Mouse (Mus musculus) spleen, adult 2 months (tissue): ENCODE results near the gene Lrrn4cl. TPM values are rescaled to one million over a fixed set of nuclear protein-coding genes. Genes with fewer than 3 reads are reported as not detected.
"Not testable (repeated sequence)": the region's sequence is repeated elsewhere in the genome, so short reads cannot be mapped to it uniquely, and the experiment has no call there.

Source experiments
- DNase-seq, 2 experiments: peaks; one replicate each; pipeline versions ENCODE4 v3.0.0 to v3.0.0-alpha.2; 2012 to 2021; ENCODE audit warnings: low spot score in 2 of 2, low read depth in 1 of 2
- H3K27ac ChIP-seq: fragments of 200-500 bp; 2 replicates; pipeline ENCODE4 v1.5.1; 2012; ENCODE audit warnings: low read length, inconsistent platforms; ENCODE audit not compliant: insufficient read depth
- H3K27me3 ChIP-seq: fragments of 200-500 bp; 2 replicates; pipeline ENCODE4 v1.6.1; 2012; ENCODE audit warnings: mild to moderate bottlenecking, moderate library complexity, low read length, inconsistent platforms; ENCODE audit not compliant: control insufficient read depth, insufficient read depth
- H3K36me3 ChIP-seq: fragments of 200-500 bp; 2 replicates; pipeline ENCODE4 v1.6.1; 2012; ENCODE audit warnings: mild to moderate bottlenecking, low read length, inconsistent platforms; ENCODE audit not compliant: control insufficient read depth, insufficient read depth
- H3K4me1 ChIP-seq: fragments of 200-500 bp; 2 replicates; pipeline ENCODE4 v1.6.1; 2011; ENCODE audit warnings: inconsistent platforms; ENCODE audit not compliant: control insufficient read depth, insufficient read depth, insufficient read length
- H3K4me3 ChIP-seq: fragments of 200-500 bp; 2 replicates; pipeline ENCODE4 v1.5.1; 2011; ENCODE audit warnings: mild to moderate bottlenecking, inconsistent platforms; ENCODE audit not compliant: insufficient read depth, insufficient read length; ENCODE audit errors: extremely low read depth
- CTCF ChIP-seq: fragments of 200-500 bp; IDR thresholded peaks from 2 replicates; pipeline ENCODE4 v1.5.1; 2011; ENCODE audit warnings: mild to moderate bottlenecking, inconsistent platforms; ENCODE audit not compliant: insufficient read depth, insufficient read length, insufficient replicate concordance; ENCODE audit errors: extremely low read depth
- POLR2A ChIP-seq: fragments of 200-500 bp; IDR thresholded peaks from 2 replicates; pipeline ENCODE4 v1.6.1; 2011; ENCODE audit warnings: low read depth, low read length, inconsistent platforms
- WGBS: fragments of 180-500 bp; shearing (Covaris S2); methylation state at CpG from one replicate; pipeline ENCODE4 v1.1.7; 2018; 5-methylcytosine and 5-hydroxymethylcytosine counted together
- polyA plus RNA-seq: library from polyadenylated mRNA; depleted of rRNA; stranded (reverse); fragments of >200 nt; gene quantifications from 2 replicates; pipeline ENCODE4 v1.2.3, GENCODE M21; 2012

Gene Lrrn4cl
- polyA plus RNA-seq, 1 experiment = 0.23 TPM

DNA sequence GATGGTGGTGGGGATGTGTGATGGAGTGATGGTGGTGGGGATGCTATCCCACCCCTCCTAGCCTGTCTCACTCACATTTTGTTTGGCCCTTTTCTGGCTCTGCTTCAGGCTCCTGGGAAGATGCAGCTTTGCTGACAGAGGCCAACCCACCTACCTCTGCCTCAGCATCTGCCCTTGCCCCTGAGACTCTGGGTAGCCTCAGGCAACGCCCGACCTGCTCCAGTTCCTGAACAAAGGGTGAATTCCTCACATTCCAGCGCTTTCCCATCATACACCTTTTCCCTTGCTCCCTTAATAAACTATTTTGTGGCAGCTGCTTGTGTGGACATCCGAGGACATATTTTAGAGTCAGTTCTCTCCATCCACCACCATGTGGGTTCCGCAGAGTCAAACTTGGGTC lies 2.2 kb upstream of the Lrrn4cl start:
- no peak for DNase-seq
- Histone ChIP-seq H3K27me3 (no peaks in the 10 kb centered on the region), H3K27ac (no peak overlapping the region), H3K36me3 (peaks cover 17% of the 10 kb centered on the region), H3K4me3 (no peak overlapping the region), H3K4me1 (no peaks in the 10 kb centered on the region)
- WGBS = 93% methylated on average over 5 of the region's 5 CpGs
- TF ChIP-seq CTCF (no peak), POLR2A (no peak)

DNA sequence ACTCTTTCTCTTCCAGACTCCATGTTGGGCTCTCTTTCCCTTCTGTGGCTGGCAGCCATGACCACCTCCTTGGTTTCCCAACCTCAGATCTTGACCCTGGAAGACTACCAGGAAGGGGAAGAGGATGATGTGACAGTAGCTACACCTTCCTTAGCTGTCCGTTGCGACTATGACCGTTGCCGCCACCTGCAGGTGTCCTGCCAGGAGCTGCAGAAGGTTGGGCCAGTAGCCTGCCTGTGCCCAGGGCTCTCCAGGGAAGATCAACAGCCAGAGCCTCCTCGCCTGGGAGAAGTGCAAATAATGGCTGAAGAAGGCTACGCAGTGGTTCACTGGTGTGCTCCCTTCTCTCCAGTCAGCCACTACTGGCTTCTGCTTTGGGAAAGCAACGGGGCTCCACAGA lies 1.1 kb downstream of the Lrrn4cl start:
- DNase-seq = no peak
- WGBS = 76% methylated on average over 7 of the region's 7 CpGs
- Histone ChIP-seq H3K36me3 (peaks cover 11% of the 10 kb centered on the region), H3K4me3 (no peak overlapping the region), H3K27ac (no peak overlapping the region), H3K27me3 (no peaks in the 10 kb centered on the region), H3K4me1 (no peaks in the 10 kb centered on the region)
- no peak for TF ChIP-seq POLR2A
- no peak for TF ChIP-seq CTCF

- no peak overlapping the region for H3K27ac ChIP-seq
- no peak for DNase-seq
- no peaks in the 10 kb centered on the region for H3K4me1 ChIP-seq
- H3K36me3 ChIP-seq = peaks cover 4% of the 10 kb centered on the region; the same call in 1 of the 2 replicates
- WGBS = 81% methylated on average over 10 of the region's 10 CpGs
- H3K4me3 ChIP-seq = no peak overlapping the region
- no peaks in the 10 kb centered on the region for H3K27me3 ChIP-seq
- TF ChIP-seq POLR2A = no peak
- no peak for TF ChIP-seq CTCF
These were observed 1.8 kb downstream of the Lrrn4cl start for GRCm38 (mm10) chr19:8852236-8852928.

GRCm38 (mm10) chr19:8853117-8853516 lies 2.5 kb downstream of the Lrrn4cl start:
- peaks cover 1% of the 10 kb centered on the region; the same call in 1 of the 2 replicates for H3K36me3 ChIP-seq
- H3K27me3 ChIP-seq = no peaks in the 10 kb centered on the region
- no peak overlapping the region for H3K27ac ChIP-seq
- no peak overlapping the region for H3K4me3 ChIP-seq
- no peaks in the 10 kb centered on the region for H3K4me1 ChIP-seq
- WGBS = 87% methylated on average over 3 of the region's 3 CpGs
- TF ChIP-seq POLR2A (no peak), CTCF (no peak)
- DNase-seq = no peak

DNA sequence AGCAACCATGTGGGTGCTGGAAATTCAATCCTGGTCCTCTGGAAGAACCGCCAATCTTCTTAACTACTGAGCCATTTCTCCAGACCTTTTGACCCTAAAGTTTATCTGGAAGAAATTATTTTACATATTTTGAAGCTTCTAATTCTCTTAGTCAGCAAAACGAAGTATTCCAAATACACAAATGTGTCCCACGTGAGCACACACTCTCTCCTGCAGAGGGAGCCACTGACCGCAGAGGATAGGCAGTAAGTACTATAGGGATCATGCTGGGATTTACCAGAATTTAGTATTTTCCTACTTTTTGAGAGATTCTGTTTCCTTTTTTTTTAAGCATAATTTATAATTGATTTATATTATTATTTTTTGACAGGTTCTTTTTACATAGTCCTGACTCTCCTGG lies 7.1 kb downstream of the Lrrn4cl start:
- Histone ChIP-seq H3K4me3 (no peak overlapping the region), H3K4me1 (no peaks in the 10 kb centered on the region), H3K27me3 (no peaks in the 10 kb centered on the region), H3K27ac (no peak overlapping the region), H3K36me3 (no peaks in the 10 kb centered on the region)
- TF ChIP-seq POLR2A (no peak), CTCF (peak; percentile 43; the same call in 1 of the 2 replicates)
- peak in 1 of 2 experiments; percentile 37 for DNase-seq
- WGBS = 40% methylated on average over 4 of the region's 4 CpGs

DNA sequence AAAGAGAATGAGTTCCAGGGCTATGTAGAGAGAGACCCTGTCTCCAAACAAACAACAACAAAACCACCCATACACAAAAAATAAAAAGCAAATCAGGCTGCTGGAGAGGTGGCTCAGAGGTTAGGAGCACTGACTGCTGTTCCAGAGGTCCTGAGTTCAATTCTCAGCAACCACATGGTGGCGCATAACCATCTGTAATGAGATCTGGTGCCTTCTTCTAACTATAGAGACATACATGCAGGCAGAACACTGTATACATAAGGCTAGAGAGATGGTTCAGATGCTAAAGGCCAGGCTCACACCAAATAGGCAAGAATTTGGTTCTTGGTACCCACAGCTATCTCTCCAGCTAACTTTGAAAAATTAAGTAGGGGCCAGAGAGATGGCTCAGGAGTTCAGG lies 8.4 kb downstream of the Lrrn4cl start:
- no peaks in the 10 kb centered on the region for H3K27me3 ChIP-seq
- no peaks in the 10 kb centered on the region for H3K4me1 ChIP-seq
- H3K36me3 ChIP-seq = no peaks in the 10 kb centered on the region
- no peak overlapping the region for H3K27ac ChIP-seq
- TF ChIP-seq POLR2A = no peak
- 0 out of 2 replicates have a peak, but pooled peaks have one; percentile 6 for TF ChIP-seq CTCF
- no peak overlapping the region for H3K4me3 ChIP-seq
- peak in 1 of 2 experiments; percentile 54 for DNase-seq
- WGBS = 27% methylated on average over 1 of the region's 1 CpGs

DNA sequence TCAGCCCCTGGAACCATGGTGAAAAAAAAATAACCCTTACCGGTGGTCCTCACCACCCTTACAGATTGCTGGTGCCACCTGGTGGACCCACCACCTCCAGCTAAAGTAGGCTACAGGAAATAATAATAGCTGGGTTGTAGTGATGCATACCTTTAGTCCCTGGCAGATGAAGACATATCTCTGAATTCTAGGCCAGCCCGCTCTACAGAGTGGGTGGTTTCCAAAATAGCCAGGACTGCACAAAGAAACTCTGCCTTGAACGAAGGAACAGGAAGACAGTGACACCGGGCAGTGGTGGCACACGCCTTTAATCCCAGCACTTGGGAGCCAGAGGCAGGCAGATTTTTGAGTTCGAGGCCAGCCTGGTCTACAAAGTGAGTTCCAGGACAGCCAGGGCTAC lies 13.7 kb downstream of the Lrrn4cl start:
- no peak for TF ChIP-seq CTCF
- WGBS = 85% methylated on average over 6 of the region's 6 CpGs

DNA sequence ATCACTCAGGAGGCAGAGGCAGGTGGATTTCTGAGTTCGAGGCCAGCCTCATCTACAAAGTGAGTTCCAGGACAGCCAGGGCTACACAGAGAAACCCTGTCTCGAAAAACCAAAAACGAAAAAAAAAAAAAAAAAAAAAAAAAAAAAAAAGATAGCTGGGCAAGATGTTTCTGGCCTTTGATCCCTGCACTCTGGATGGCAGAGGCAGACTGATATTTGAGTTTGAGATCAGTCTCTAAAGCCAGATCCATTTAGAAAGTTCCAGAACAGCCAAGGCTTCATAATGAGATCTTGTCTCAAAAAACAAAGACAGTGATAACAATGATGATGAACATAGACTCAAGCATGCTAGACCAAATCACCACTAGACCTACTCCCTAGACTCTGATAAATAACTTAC lies 19.8 kb downstream of the Lrrn4cl start:
- not testable (repeated sequence) for H3K4me3 ChIP-seq, DNase-seq, H3K27ac ChIP-seq, H3K4me1 ChIP-seq, H3K27me3 ChIP-seq
- WGBS = 67% methylated on average over 3 of the region's 3 CpGs
- H3K36me3 ChIP-seq = peaks cover 15% of the 10 kb centered on the region

More for the DNA sequence above, 13.7 kb downstream of the Lrrn4cl start:
- no peaks in the 10 kb centered on the region for H3K4me1 ChIP-seq
- no peak for DNase-seq
- H3K27me3 ChIP-seq = no peaks in the 10 kb centered on the region
- H3K27ac ChIP-seq = no peak overlapping the region
- no peaks in the 10 kb centered on the region for H3K36me3 ChIP-seq
- H3K4me3 ChIP-seq = no peak overlapping the region
